Mouse (Mus musculus) midbrain, embryonic 11.5 days (tissue): ENCODE data around the gene Gnai1. TPM values are rescaled to one million over a fixed set of nuclear protein-coding genes. Genes with fewer than 3 reads are reported as not detected.

ENCODE experiments used
- ATAC-seq: fragments of 200-750 bp; cut with Nextera tagmentation; 2 replicates; pipeline ENCODE4 v1.8.0; 2017; ENCODE audit warnings: moderate TSS enrichment, moderate library complexity; ENCODE audit not compliant: low FRiP score
- DNase-seq: peaks from one replicate; pipeline ENCODE4 v3.0.0; 2015; ENCODE audit warnings: low spot score; ENCODE audit errors: missing footprints
- H3K27ac ChIP-seq: fragments of 300-500 bp; sonication (generic); 2 replicates; pipeline ENCODE4 v1.5.1; 2014; ENCODE audit warnings: low read depth, low read length
- H3K27me3 ChIP-seq: fragments of 300-500 bp; sonication (generic); 2 replicates; pipeline ENCODE4 v1.6.1; 2014; ENCODE audit warnings: mild to moderate bottlenecking, low read length, moderate library complexity, mixed read lengths; ENCODE audit not compliant: control insufficient read depth, insufficient read depth
- H3K36me3 ChIP-seq: fragments of 300-500 bp; sonication (generic); 2 replicates; pipeline ENCODE4 v1.6.1; 2014; ENCODE audit warnings: mild to moderate bottlenecking, low read length, moderate library complexity, mixed read lengths; ENCODE audit not compliant: control insufficient read depth, insufficient read depth
- H3K4me1 ChIP-seq: fragments of 300-500 bp; sonication (generic); 2 replicates; pipeline ENCODE4 v1.6.1; 2014; ENCODE audit warnings: low read length; ENCODE audit not compliant: control insufficient read depth, insufficient read depth
- H3K4me2 ChIP-seq: fragments of 300-500 bp; sonication (generic); 2 replicates; pipeline ENCODE4 v1.6.1; 2014; ENCODE audit warnings: mild to moderate bottlenecking, moderate library complexity
- H3K4me3 ChIP-seq: fragments of 300-500 bp; sonication (generic); 2 replicates; pipeline ENCODE4 v1.5.1; 2014; ENCODE audit warnings: low read depth, low read length
- H3K9ac ChIP-seq: fragments of 300-500 bp; sonication (generic); 2 replicates; pipeline ENCODE4 v1.6.1; 2014; ENCODE audit warnings: low read length
- H3K9me3 ChIP-seq: fragments of 300-500 bp; sonication (generic); 2 replicates; pipeline ENCODE4 v1.6.1; 2016; ENCODE audit warnings: low read length; ENCODE audit not compliant: control insufficient read depth
- WGBS: fragments of 180-500 bp; shearing (Covaris S2); extraction: QIAGEN DNeasy Blood & Tissue Kit; methylation state at CpG from one replicate; pipeline ENCODE4 v1.1.7; 2014; 5-methylcytosine and 5-hydroxymethylcytosine counted together
- polyA plus RNA-seq: library from polyadenylated mRNA; unstranded; fragments of >200 nt; fragmentation: Nextera tagmentation; extraction: Ambion mirVana; gene quantifications from 2 replicates; pipeline ENCODE4 v1.2.1, GENCODE M21; 2014

The Gnai1 gene
- polyA plus RNA-seq, 1 experiment from 2014 or later, result 29.3 TPM

- Histone ChIP-seq H3K36me3 (no peaks in the 10 kb centered on the region), H3K27me3 (no peaks in the 10 kb centered on the region), H3K4me3 (no peak overlapping the region), H3K27ac (no peak overlapping the region), H3K4me2 (no peak overlapping the region), H3K9me3 (no peaks in the 10 kb centered on the region), H3K4me1 (no peaks in the 10 kb centered on the region), H3K9ac (no peak overlapping the region)
- DNase-seq, result peak; percentile 35
- ATAC-seq, result no peak
- 70% methylated on average over 1 of the region's 1 CpGs for WGBS
These were observed 52.8 kb downstream of the Gnai1 start for GRCm38 (mm10) chr5:18307229-18307804.

DNA sequence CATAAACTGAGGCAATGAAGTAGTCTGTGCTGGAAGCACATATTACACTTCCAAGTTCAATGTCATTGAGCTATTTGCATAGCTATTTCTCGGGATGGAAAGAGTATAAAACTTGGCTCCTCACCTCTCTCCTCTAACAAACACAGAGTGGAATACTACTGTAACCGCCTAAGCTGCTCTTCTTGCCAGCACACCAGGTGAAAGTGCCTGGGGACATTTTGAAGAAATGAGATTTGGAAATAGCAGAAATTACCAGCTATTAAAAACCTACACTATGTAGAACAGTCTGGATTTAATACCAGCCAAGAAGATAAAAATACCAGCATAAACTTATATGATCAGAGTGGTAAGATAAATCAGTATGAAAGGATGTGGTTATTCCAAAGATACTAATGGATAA is 63.6 kb downstream of the Gnai1 start:
- DNase-seq (no peak), ATAC-seq (no peak)
- H3K4me1 ChIP-seq, result no peaks in the 10 kb centered on the region
- H3K36me3 ChIP-seq, result no peaks in the 10 kb centered on the region
- no peak overlapping the region for H3K9ac ChIP-seq
- no peaks in the 10 kb centered on the region for H3K27me3 ChIP-seq
- no peaks in the 10 kb centered on the region for H3K9me3 ChIP-seq
- H3K27ac ChIP-seq, result no peak overlapping the region
- H3K4me3 ChIP-seq, result no peak overlapping the region
- WGBS, result 78% methylated on average over 2 of the region's 2 CpGs
- H3K4me2 ChIP-seq, result no peak overlapping the region

GRCm38 (mm10) chr5:18292744-18293143 is 67.4 kb downstream of the Gnai1 start:
- 76% methylated on average over 5 of the region's 5 CpGs for WGBS
- H3K27ac ChIP-seq, result no peak overlapping the region
- H3K4me2 ChIP-seq, result no peak overlapping the region
- H3K9me3 ChIP-seq, result no peaks in the 10 kb centered on the region
- ATAC-seq, result peak; percentile 40; the same call in 1 of the 2 replicates
- no peaks in the 10 kb centered on the region for H3K4me1 ChIP-seq
- DNase-seq, result peak; percentile 75
- H3K36me3 ChIP-seq, result no peaks in the 10 kb centered on the region
- no peak overlapping the region for H3K4me3 ChIP-seq
- H3K27me3 ChIP-seq, result no peaks in the 10 kb centered on the region
- H3K9ac ChIP-seq, result no peak overlapping the region

DNA sequence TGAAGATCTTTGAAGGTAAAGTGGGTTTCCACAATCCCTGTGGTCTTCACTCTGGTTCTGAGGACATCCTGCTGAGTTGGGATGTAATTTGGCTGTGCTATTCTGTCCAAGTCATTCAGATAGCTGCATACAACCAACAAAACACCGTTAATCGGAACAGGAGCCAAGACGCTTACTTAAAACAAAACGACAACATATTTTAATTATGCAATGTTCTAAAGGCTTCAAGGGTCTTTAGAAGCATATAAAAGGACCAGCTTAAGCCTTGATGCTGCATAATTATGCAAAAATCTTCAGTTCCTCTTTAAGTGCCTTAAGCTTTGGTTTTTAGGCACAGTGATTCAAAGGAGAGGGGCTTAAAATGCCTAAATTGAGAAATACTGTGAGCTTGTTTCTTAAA is 70.6 kb downstream of the Gnai1 start:
- Histone ChIP-seq H3K27ac (no peak overlapping the region), H3K36me3 (no peaks in the 10 kb centered on the region), H3K9me3 (no peaks in the 10 kb centered on the region), H3K9ac (no peak overlapping the region), H3K27me3 (no peaks in the 10 kb centered on the region), H3K4me1 (no peaks in the 10 kb centered on the region), H3K4me2 (no peak overlapping the region), H3K4me3 (no peak overlapping the region)
- ATAC-seq, result no peak
- WGBS, result 58% methylated on average over 4 of the region's 4 CpGs
- DNase-seq, result peak; percentile 54

- H3K36me3 ChIP-seq, result no peaks in the 10 kb centered on the region
- H3K9ac ChIP-seq, result no peak overlapping the region
- 87% methylated on average over 7 of the region's 7 CpGs for WGBS
- no peak overlapping the region for H3K4me3 ChIP-seq
- H3K27ac ChIP-seq, result no peak overlapping the region
- ATAC-seq, result no peak
- no peak overlapping the region for H3K4me2 ChIP-seq
- no peaks in the 10 kb centered on the region for H3K27me3 ChIP-seq
- H3K9me3 ChIP-seq, result no peaks in the 10 kb centered on the region
- DNase-seq, result peak; percentile 68
- no peaks in the 10 kb centered on the region for H3K4me1 ChIP-seq
These were observed 71.5 kb downstream of the Gnai1 start for GRCm38 (mm10) chr5:18288694-18289093.

GRCm38 (mm10) chr5:18288079-18288478 is 72.1 kb downstream of the Gnai1 start:
- Histone ChIP-seq H3K9me3 (no peaks in the 10 kb centered on the region), H3K36me3 (no peaks in the 10 kb centered on the region), H3K9ac (no peak overlapping the region), H3K27ac (no peak overlapping the region), H3K4me1 (no peaks in the 10 kb centered on the region), H3K27me3 (no peaks in the 10 kb centered on the region), H3K4me3 (no peak overlapping the region), H3K4me2 (no peak overlapping the region)
- WGBS, result 91% methylated on average over 3 of the region's 3 CpGs
- DNase-seq (no peak), ATAC-seq (no peak)

GRCm38 (mm10) chr5:18282095-18282494 is 78.1 kb downstream of the Gnai1 start:
- ATAC-seq, result no peak
- peak; percentile 37 for DNase-seq
- H3K9ac ChIP-seq, result no peak overlapping the region
- H3K4me3 ChIP-seq, result no peak overlapping the region
- H3K36me3 ChIP-seq, result no peaks in the 10 kb centered on the region
- 93% methylated on average over 3 of the region's 3 CpGs for WGBS
- H3K9me3 ChIP-seq, result no peaks in the 10 kb centered on the region
- H3K27me3 ChIP-seq, result no peaks in the 10 kb centered on the region
- no peak overlapping the region for H3K27ac ChIP-seq
- no peak overlapping the region for H3K4me2 ChIP-seq
- no peaks in the 10 kb centered on the region for H3K4me1 ChIP-seq

- no peaks in the 10 kb centered on the region for H3K36me3 ChIP-seq
- no peaks in the 10 kb centered on the region for H3K9me3 ChIP-seq
- no peaks in the 10 kb centered on the region for H3K27me3 ChIP-seq
- 93% methylated on average over 7 of the region's 7 CpGs for WGBS
- H3K4me3 ChIP-seq, result no peak overlapping the region
- no peak overlapping the region for H3K4me2 ChIP-seq
- DNase-seq (no peak), ATAC-seq (no peak)
- H3K9ac ChIP-seq, result no peak overlapping the region
- no peaks in the 10 kb centered on the region for H3K4me1 ChIP-seq
- no peak overlapping the region for H3K27ac ChIP-seq
These were observed 85.7 kb downstream of the Gnai1 start for GRCm38 (mm10) chr5:18274352-18274940.

- 88% methylated on average over 11 of the region's 11 CpGs for WGBS
- ATAC-seq, result no peak
These were observed 86.6 kb downstream of the Gnai1 start for GRCm38 (mm10) chr5:18273291-18274284.

More at GRCm38 (mm10) chr5:18273291-18274284, 86.6 kb downstream of the Gnai1 start:
- Histone ChIP-seq H3K4me1 (no peaks in the 10 kb centered on the region), H3K4me3 (no peak overlapping the region), H3K9ac (no peak overlapping the region), H3K27ac (no peak overlapping the region), H3K9me3 (no peaks in the 10 kb centered on the region), H3K27me3 (no peaks in the 10 kb centered on the region), H3K36me3 (no peaks in the 10 kb centered on the region), H3K4me2 (no peak overlapping the region)
- no peak for DNase-seq
